Comparison of ENCODE assay signal across 49 mouse cellular contexts in the genomic region with DNA sequence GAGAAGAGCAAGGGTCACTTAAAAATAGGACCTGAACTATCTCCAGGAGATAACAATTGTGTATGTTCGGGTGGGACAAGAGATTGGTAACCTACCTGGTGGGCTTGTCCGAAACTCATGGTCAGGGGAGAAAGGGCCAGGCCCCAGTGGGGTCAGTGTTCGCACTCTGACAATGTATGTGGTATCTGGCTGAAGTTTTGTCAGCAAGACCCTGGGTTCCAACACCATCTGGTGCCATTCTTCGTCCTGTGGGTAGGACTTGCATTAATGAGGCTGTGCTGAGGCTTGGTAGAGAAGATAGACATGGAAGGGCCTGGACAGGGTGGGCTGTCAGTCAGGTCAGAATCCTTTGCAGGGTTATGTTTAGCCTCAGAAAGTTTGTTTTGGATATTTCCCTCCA. TPM values are rescaled to one million over a fixed set of nuclear protein-coding genes. Genes with fewer than 3 reads are reported as not detected.
"Had no signal": no experiment of that assay in that cellular context is flagged by ENCODE, and none has a peak within 500 bp of the region (broad histone marks: within the 10 kb centered on the region; RNA-seq: fewer than 3 reads in every experiment).

No protein-coding gene starts in this region.

- H3K4me2 ChIP-seq: heart, embryonic 11.5 days; heart, embryonic 12.5 days; heart, embryonic 13.5 days; heart, embryonic 15.5 days; hindbrain, embryonic 12.5 days; hindbrain, embryonic 13.5 days; hindbrain, embryonic 14.5 days; hindbrain, embryonic 15.5 days; intestine, embryonic 15.5 days; kidney, embryonic 15.5 days had no signal

- H3K9ac ChIP-seq: heart, embryonic 12.5 days; heart, embryonic 13.5 days; heart, embryonic 15.5 days; hindbrain, embryonic 12.5 days; hindbrain, embryonic 13.5 days; hindbrain, embryonic 14.5 days; hindbrain, embryonic 15.5 days; intestine, embryonic 15.5 days; kidney, embryonic 15.5 days had no signal

- H3K9me3 ChIP-seq: heart, embryonic 10.5 days; heart, embryonic 12.5 days; heart, embryonic 13.5 days; heart, embryonic 15.5 days; hindbrain, embryonic 10.5 days; hindbrain, embryonic 12.5 days; hindbrain, embryonic 13.5 days; hindbrain, embryonic 15.5 days; intestine, embryonic 15.5 days; kidney, embryonic 15.5 days had no signal

- ATAC-seq: inflammation-experienced regulatory T-cells, adult 6 months; intestine, embryonic 15.5 days; intestine, embryonic 16.5 days; intestine, postnatal 0 days had no signal

- H3K36me3 ChIP-seq: intestine, embryonic 15.5 days had no signal

- H3K27me3 ChIP-seq: heart, embryonic 12.5 days; heart, embryonic 13.5 days; heart, embryonic 15.5 days; hindbrain, embryonic 12.5 days; hindbrain, embryonic 13.5 days; hindbrain, embryonic 15.5 days; intestine, embryonic 15.5 days; kidney, embryonic 15.5 days had no signal

- H3K4me3 ChIP-seq: heart, embryonic 10.5 days; heart, embryonic 12.5 days; heart, embryonic 13.5 days; heart, embryonic 15.5 days; hindbrain, embryonic 10.5 days; hindbrain, embryonic 12.5 days; hindbrain, embryonic 13.5 days; hindbrain, embryonic 15.5 days; intestine, embryonic 15.5 days; kidney, embryonic 15.5 days; layer of hippocampus, adult 2 months had no signal

- H3K4me1 ChIP-seq: hindbrain, embryonic 12.5 days; hindbrain, embryonic 13.5 days; intestine, embryonic 15.5 days had no signal

- H3K27ac ChIP-seq: heart, embryonic 10.5 days; heart, embryonic 13.5 days; heart, embryonic 15.5 days; hindbrain, embryonic 10.5 days; hindbrain, embryonic 12.5 days; hindbrain, embryonic 13.5 days; hindbrain, embryonic 14.5 days; hindbrain, embryonic 15.5 days; hindbrain, postnatal 0 days; intestine, embryonic 15.5 days; kidney, embryonic 15.5 days; kidney, postnatal 0 days; layer of hippocampus, adult 2 months had no signal

- DNase-seq: heart, postnatal 10 days; heart, postnatal 14 days; heart, postnatal 36 days; heart, postnatal 4 days; kidney, adult 11 months; kidney, adult 18-20 months; kidney, adult 2 months; kidney, adult 8-10 months; kidney, adult 9 months; kidney, postnatal 10 days; kidney, postnatal 14 days; kidney, postnatal 36 days; kidney, postnatal 4 days; layer of hippocampus, adult 9-11 months; layer of hippocampus, postnatal 36 days had no signal

RNA-seq across cellular contexts. Expression of a gene that starts 9.0 kb away (rescaled TPM):
- total RNA-seq: layer of hippocampus, adult 2 months had no signal

RNA-seq across cellular contexts. Expression of a gene that starts 36.0 kb away (rescaled TPM):
- total RNA-seq: heart, postnatal 10 days; heart, postnatal 14 days; heart, postnatal 36 days; hematopoietic stem cell, adult 5-6 weeks; hindbrain, postnatal 0 days; layer of hippocampus, adult 18-20 months; layer of hippocampus, adult 2 months; layer of hippocampus, adult 8-10 months; layer of hippocampus, postnatal 14 days; layer of hippocampus, postnatal 25 days; left cerebral cortex, adult 18-20 months had no signal
- polyA plus RNA-seq: heart, embryonic 10.5 days; heart, embryonic 11.5 days; heart, embryonic 12.5 days; heart, embryonic 13.5 days; heart, embryonic 14.5 days; heart, embryonic 15.5 days; heart, embryonic 16.5 days; heart, postnatal 0 days; hindbrain, embryonic 10.5 days; hindbrain, embryonic 11.5 days; hindbrain, embryonic 12.5 days; hindbrain, embryonic 13.5 days; hindbrain, embryonic 14.5 days; hindbrain, embryonic 15.5 days; hindbrain, embryonic 16.5 days; hindbrain, postnatal 0 days; inflammation-experienced regulatory T-cells, adult 6 months; intestine, embryonic 14.5 days; intestine, embryonic 15.5 days; intestine, embryonic 16.5 days; intestine, postnatal 0 days; kidney, adult 2 months; kidney, embryonic 14.5 days; kidney, embryonic 15.5 days; kidney, embryonic 16.5 days; kidney, postnatal 0 days had no signal

RNA-seq across cellular contexts. Expression of a gene that starts 39.6 kb away (rescaled TPM):
- total RNA-seq: hematopoietic stem cell, adult 5-6 weeks had no signal
- polyA plus RNA-seq: inflammation-experienced regulatory T-cells, adult 6 months; kidney, postnatal 0 days had no signal

RNA-seq across cellular contexts. Expression of a gene that starts 41.2 kb away (rescaled TPM):
- total RNA-seq: heart, postnatal 25 days; hematopoietic stem cell, adult 5-6 weeks; hindbrain, postnatal 0 days; layer of hippocampus, adult 18-20 months; layer of hippocampus, adult 2 months; layer of hippocampus, postnatal 25 days; layer of hippocampus, postnatal 36 days; left cerebral cortex, adult 18-20 months had no signal
- polyA plus RNA-seq: heart, embryonic 10.5 days; heart, embryonic 11.5 days; heart, embryonic 12.5 days; heart, embryonic 13.5 days; heart, embryonic 14.5 days; heart, embryonic 15.5 days; heart, embryonic 16.5 days; heart, postnatal 0 days; hindbrain, embryonic 10.5 days; hindbrain, embryonic 12.5 days; hindbrain, embryonic 13.5 days; hindbrain, embryonic 14.5 days; hindbrain, embryonic 15.5 days; hindbrain, embryonic 16.5 days; hindbrain, postnatal 0 days; inflammation-experienced regulatory T-cells, adult 6 months; intestine, embryonic 15.5 days; intestine, embryonic 16.5 days; intestine, postnatal 0 days; kidney, adult 2 months; kidney, embryonic 14.5 days; kidney, embryonic 15.5 days; kidney, embryonic 16.5 days; kidney, postnatal 0 days; large intestine, adult 2 months had no signal
